Mouse (Mus musculus) CH12.LX (cell line): Measurements from ENCODE around the gene Dsn1. TPM values are rescaled to one million over a fixed set of nuclear protein-coding genes. Genes with fewer than 3 reads are reported as not detected.

ENCODE experiments used
- DNase-seq: peaks from one replicate; pipeline ENCODE4 v3.0.0-alpha.2; 2013; ENCODE audit errors: extremely low read depth
- H3K27ac ChIP-seq: 2 replicates; pipeline ENCODE4 v1.5.1; 2012; ENCODE audit warnings: low read depth, mild to moderate bottlenecking, control low read depth, moderate library complexity; ENCODE audit not compliant: insufficient read depth
- H3K27me3 ChIP-seq: replicated peaks from 2 replicates; pipeline ENCODE3; 2012; ENCODE audit warnings: inconsistent platforms
- H3K36me3 ChIP-seq, 2 experiments: replicated peaks in 1 of 2; 2 replicates each; pipeline versions ENCODE3 to v1.6.1; 2012; ENCODE audit warnings: inconsistent platforms in 1 of 2, low read length in 1 of 2, mild to moderate bottlenecking in 1 of 2, mixed read lengths in 1 of 2, moderate library complexity in 1 of 2; ENCODE audit not compliant: control insufficient read depth in 1 of 2, insufficient read depth in 1 of 2
- H3K4me1 ChIP-seq, 2 experiments: 2 replicates each; pipeline ENCODE4 v1.6.1; 2012; ENCODE audit warnings: inconsistent platforms in 1 of 2, moderate library complexity in 1 of 2; ENCODE audit not compliant: insufficient read depth in 2 of 2, control insufficient read depth in 1 of 2
- H3K4me2 ChIP-seq: 2 replicates; pipeline ENCODE4 v1.6.1; 2012; ENCODE audit warnings: low read depth, mild to moderate bottlenecking, control low read depth; ENCODE audit not compliant: poor library complexity, insufficient read depth, severe bottlenecking
- H3K4me3 ChIP-seq, 3 experiments: fragments of 150-350 bp in 1 of 3; sonication (generic) in 1 of 3; replicated peaks in 1 of 3; 2 replicates each; pipeline versions ENCODE3 to v1.5.1; 2011 to 2012; ENCODE audit warnings: low read depth in 2 of 3, low read length in 2 of 3, mild to moderate bottlenecking in 2 of 3, moderate library complexity in 2 of 3, control low read depth in 1 of 3, improper control_type of control experiment in 1 of 3, inconsistent platforms in 1 of 3, mixed read lengths in 1 of 3; ENCODE audit not compliant: poor library complexity in 1 of 3
- H3K79me2 ChIP-seq: replicated peaks from 2 replicates; pipeline ENCODE4 v1.6.1; 2012; ENCODE audit warnings: mild to moderate bottlenecking, moderate library complexity; ENCODE audit not compliant: control insufficient read depth, poor library complexity, insufficient read depth, severe bottlenecking; ENCODE audit errors: extremely low read depth
- H3K9ac ChIP-seq: 2 replicates; pipeline ENCODE4 v1.6.1; 2012; ENCODE audit warnings: low read depth, mild to moderate bottlenecking, control low read depth, moderate library complexity; ENCODE audit not compliant: insufficient read depth
- H3K9me3 ChIP-seq: replicated peaks from 2 replicates; pipeline ENCODE3; 2012; ENCODE audit warnings: low read length, inconsistent platforms, mixed read lengths
- BHLHE40 ChIP-seq: IDR thresholded peaks from 2 replicates; pipeline ENCODE4 v1.6.1; 2011; ENCODE audit warnings: mild to moderate bottlenecking, low read depth, low read length, improper control_type of control experiment
- CHD2 ChIP-seq: IDR thresholded peaks from 2 replicates; pipeline ENCODE4 v1.6.1; 2011; ENCODE audit warnings: low read length, improper control_type of control experiment
- E2F4 ChIP-seq: IDR thresholded peaks from 2 replicates; pipeline ENCODE4 v1.6.1; 2011; ENCODE audit warnings: low read depth, low read length, improper control_type of control experiment; ENCODE audit not compliant: insufficient replicate concordance
- ELF1 ChIP-seq: IDR thresholded peaks from 2 replicates; pipeline ENCODE4 v1.6.1; 2014; ENCODE audit warnings: low read depth, mild to moderate bottlenecking, inconsistent platforms, low read length, improper control_type of control experiment
- ETS1 ChIP-seq: conservative IDR thresholded peaks from 2 replicates; pipeline ENCODE4 v1.6.1; 2012; ENCODE audit warnings: low read depth, mild to moderate bottlenecking, inconsistent platforms, low read length, improper control_type of control experiment, moderate library complexity
- GABPA ChIP-seq: IDR thresholded peaks from 2 replicates; pipeline ENCODE4 v1.6.1; 2012; ENCODE audit warnings: low read depth, low read length, improper control_type of control experiment, inconsistent platforms; ENCODE audit not compliant: insufficient replicate concordance
- HCFC1 ChIP-seq: IDR thresholded peaks from 2 replicates; pipeline ENCODE4 v1.6.1; 2012; ENCODE audit warnings: low read depth, mild to moderate bottlenecking, inconsistent platforms, low read length, improper control_type of control experiment
- JUND ChIP-seq: conservative IDR thresholded peaks from 2 replicates; pipeline ENCODE4 v1.6.1; 2011; ENCODE audit warnings: low read depth, low read length, improper control_type of control experiment
- KAT2A ChIP-seq: IDR thresholded peaks from 2 replicates; pipeline ENCODE4 v1.6.1; 2012; ENCODE audit warnings: low read length, improper control_type of control experiment, inconsistent platforms; ENCODE audit not compliant: insufficient replicate concordance
- MAFK ChIP-seq: IDR thresholded peaks from 2 replicates; pipeline ENCODE4 v1.6.1; 2011; ENCODE audit warnings: low read length, improper control_type of control experiment; ENCODE audit not compliant: insufficient replicate concordance
- MAX ChIP-seq: IDR thresholded peaks from 2 replicates; pipeline ENCODE4 v1.6.1; 2011; ENCODE audit warnings: low read length, improper control_type of control experiment
- MEF2A ChIP-seq: IDR thresholded peaks from 2 replicates; pipeline ENCODE4 v1.6.1; 2014; ENCODE audit warnings: low read depth, mild to moderate bottlenecking, inconsistent platforms, low read length, improper control_type of control experiment, borderline replicate concordance
- MXI1 ChIP-seq: IDR thresholded peaks from 2 replicates; pipeline ENCODE4 v1.6.1; 2011; ENCODE audit warnings: mild to moderate bottlenecking, low read depth, low read length, improper control_type of control experiment
- PAX5 ChIP-seq: IDR thresholded peaks from 2 replicates; pipeline ENCODE4 v1.6.1; 2012; ENCODE audit warnings: low read length, inconsistent platforms, mixed read lengths
- RAD21 ChIP-seq: IDR thresholded peaks from 2 replicates; pipeline ENCODE4 v1.6.1; 2011; ENCODE audit warnings: low read depth, mild to moderate bottlenecking, low read length, improper control_type of control experiment, moderate library complexity
- SIN3A ChIP-seq: IDR thresholded peaks from 2 replicates; pipeline ENCODE4 v1.6.1; 2012; ENCODE audit warnings: low read length, improper control_type of control experiment, inconsistent platforms
- SMC3 ChIP-seq: IDR thresholded peaks from 2 replicates; pipeline ENCODE4 v1.6.1; 2011; ENCODE audit warnings: low read depth, low read length, improper control_type of control experiment
- TCF12 ChIP-seq: IDR thresholded peaks from 2 replicates; pipeline ENCODE4 v1.6.1; 2014; ENCODE audit warnings: low read depth, mild to moderate bottlenecking, inconsistent platforms, low read length, improper control_type of control experiment
- USF2 ChIP-seq: conservative IDR thresholded peaks from 2 replicates; pipeline ENCODE4 v1.6.1; 2011; ENCODE audit warnings: low read depth, low read length, improper control_type of control experiment
- ZNF384 ChIP-seq: IDR thresholded peaks from 2 replicates; pipeline ENCODE4 v1.6.1; 2012; ENCODE audit warnings: low read depth, low read length, improper control_type of control experiment, inconsistent platforms
- dilution Hi-C: fragments of 300-500 bp; cut with MboI; formaldehyde crosslinking; loops from 2 replicates; pipeline ENCODE4 v1.14.3; 2020; ENCODE audit warnings: low sequenced_read_pairs; ENCODE audit not compliant: extremely low pct_unique_long_range_greater_than_20kb, extremely low pct_ligation_motif_present
- in situ Hi-C: fragments of 300-500 bp; cut with MboI; formaldehyde crosslinking; loops from 3 replicates; pipeline ENCODE4 v1.14.3; 2019; ENCODE audit warnings: low sequenced_read_pairs, low pct_ligation_motif_present, low pct_unique_long_range_greater_than_20kb, mixed read lengths
- polyA plus RNA-seq: library from polyadenylated mRNA; unstranded; fragments of >175 nt; gene quantifications from 2 replicates; pipeline ENCODE4 v1.2.1, GENCODE M21; 2012; ENCODE audit warnings: low read depth; ENCODE audit not compliant: insufficient read length
- total RNA-seq, 2 experiments: library from RNA; depleted of rRNA; stranded (reverse); fragments of 300-350 nt in 1 of 2; fragments of >200 nt in 1 of 2; gene quantifications; 2 replicates each; pipeline ENCODE4 v1.2.3; 2012 to 2014

Gene Dsn1
- total and polyA plus RNA-seq, 3 experiments, result 23.2 to 34.3 (median 25.6) TPM

DNA sequence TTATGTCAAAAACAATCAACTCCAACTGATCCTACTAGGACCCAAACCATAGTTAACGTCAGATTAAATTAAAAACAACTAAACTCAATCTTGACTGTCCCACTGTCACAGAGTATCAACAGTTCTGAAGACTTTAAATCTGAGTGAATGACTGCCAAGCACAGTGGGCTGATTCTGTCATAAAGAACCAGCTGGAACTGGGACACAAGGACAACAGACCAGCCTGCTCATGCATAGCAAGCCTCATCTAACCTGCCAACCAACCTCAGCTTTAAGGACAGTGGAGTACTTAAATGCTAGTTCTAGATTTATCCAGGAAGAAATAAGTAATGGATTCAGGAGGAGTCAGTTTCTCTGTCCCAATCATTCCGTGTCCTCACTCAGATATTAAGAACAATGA lies 49.9 kb downstream of the Dsn1 start:
- H3K36me3 ChIP-seq, result peaks cover 3 to 24% of the 10 kb centered on the region in 2 experiments
- in situ Hi-C loops, result no loop called here
- H3K9ac ChIP-seq, result no peak overlapping the region
- H3K9me3 ChIP-seq, result no peaks in the 10 kb centered on the region
- no peak overlapping the region for H3K4me3 ChIP-seq
- no peak overlapping the region for H3K4me2 ChIP-seq
- no peak for DNase-seq
- no peak overlapping the region for H3K27ac ChIP-seq
- H3K79me2 ChIP-seq, result no peaks in the 10 kb centered on the region
- dilution Hi-C loops, result no loop called here
- no peaks in the 10 kb centered on the region for H3K27me3 ChIP-seq
- TF ChIP-seq HCFC1 (no peak), ETS1 (no peak), MAX (no peak), ZNF384 (no peak), BHLHE40 (no peak), E2F4 (no peak), SIN3A (no peak), PAX5 (no peak), MAFK (no peak), CHD2 (no peak), USF2 (no peak), RAD21 (no peak)
- peaks cover 3 to 14% of the 10 kb centered on the region in 2 experiments; a peak in 3 of 4 replicates for H3K4me1 ChIP-seq

DNA sequence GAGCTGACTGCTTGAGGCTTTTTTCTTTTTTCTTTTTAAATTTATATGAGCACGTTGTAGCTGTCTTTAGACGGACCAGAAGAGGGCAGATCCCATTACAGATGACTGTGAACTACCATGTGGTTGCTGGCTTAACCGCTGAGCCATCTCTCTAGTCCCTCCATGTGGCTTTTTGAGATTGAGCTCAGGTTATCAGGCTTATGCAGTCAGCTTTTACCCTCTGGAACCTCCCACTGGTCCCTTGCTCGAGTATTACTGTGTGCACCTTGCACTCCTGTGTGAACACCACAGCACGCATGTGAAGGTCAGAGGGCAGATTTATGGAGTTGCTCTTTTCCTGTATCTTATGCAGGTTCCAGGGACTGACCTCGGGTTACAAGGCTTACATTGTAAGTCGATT lies 50.6 kb downstream of the Dsn1 start:
- peaks cover 3 to 14% of the 10 kb centered on the region in 2 experiments; a peak in 3 of 4 replicates for H3K4me1 ChIP-seq
- no peaks in the 10 kb centered on the region for H3K79me2 ChIP-seq
- dilution Hi-C loops, result no loop called here
- no peak overlapping the region for H3K4me2 ChIP-seq
- peaks cover 3 to 24% of the 10 kb centered on the region in 2 experiments for H3K36me3 ChIP-seq
- no peaks in the 10 kb centered on the region for H3K9me3 ChIP-seq
- no peak overlapping the region for H3K9ac ChIP-seq
- TF ChIP-seq ZNF384, result no peak
- TF ChIP-seq USF2, result no peak
- no peak for TF ChIP-seq HCFC1
- no peak for TF ChIP-seq MEF2A
- no peak for TF ChIP-seq MXI1
- TF ChIP-seq GABPA, result no peak
- TF ChIP-seq ELF1, result no peak
- no peak for TF ChIP-seq BHLHE40
- no peak for TF ChIP-seq E2F4
- no peak overlapping the region for H3K4me3 ChIP-seq
- H3K27me3 ChIP-seq, result no peaks in the 10 kb centered on the region
- in situ Hi-C loops, result no loop called here
- DNase-seq, result no peak
- no peak overlapping the region for H3K27ac ChIP-seq

DNA sequence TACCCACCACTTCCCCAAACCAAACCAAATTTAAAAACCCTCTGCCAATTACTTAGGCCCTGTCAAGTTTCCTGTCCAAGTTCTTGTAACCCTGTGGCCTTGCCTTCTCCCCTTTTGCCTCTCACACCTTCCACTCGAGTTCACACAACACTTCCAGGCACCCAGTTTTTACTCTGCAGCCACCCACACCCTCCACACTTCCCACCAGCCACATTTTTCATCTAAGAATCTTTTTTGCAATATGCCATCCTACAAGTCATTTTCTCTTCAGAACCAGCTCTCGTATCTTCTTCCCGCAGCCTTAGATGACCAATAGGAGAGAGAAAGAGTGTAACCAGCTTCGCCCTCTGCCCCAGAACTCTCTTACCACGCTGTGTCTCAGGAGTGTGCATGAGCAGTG lies 52.5 kb downstream of the Dsn1 start:
- H3K4me3 ChIP-seq, result no peak overlapping the region
- H3K79me2 ChIP-seq, result no peaks in the 10 kb centered on the region
- H3K9ac ChIP-seq, result no peak overlapping the region
- no peaks in the 10 kb centered on the region for H3K27me3 ChIP-seq
- H3K4me2 ChIP-seq, result no peak overlapping the region
- dilution Hi-C loops (no loop called here), in situ Hi-C loops (no loop called here)
- H3K9me3 ChIP-seq, result no peaks in the 10 kb centered on the region
- TF ChIP-seq JUND (no peak), KAT2A (no peak), SMC3 (no peak), ELF1 (no peak), TCF12 (no peak)
- DNase-seq, result no peak
- no peaks in the 10 kb centered on the region for H3K4me1 ChIP-seq
- H3K36me3 ChIP-seq, result peaks cover 7 to 32% of the 10 kb centered on the region in 2 experiments
- H3K27ac ChIP-seq, result no peak overlapping the region
